Mouse (Mus musculus) adrenal gland, adult 18-20 months (tissue): ENCODE measurements around the gene Prl5a1. TPM values are rescaled to one million over a fixed set of nuclear protein-coding genes. Genes with fewer than 3 reads are reported as not detected.

ENCODE experiments used
- DNase-seq, 2 experiments: peaks; one replicate each; pipeline ENCODE4 v3.0.0; 2021 to 2022; ENCODE audit warnings: low spot score in 2 of 2
- long read RNA-seq, 2 experiments: library from polyadenylated mRNA; stranded (forward); transcript quantifications; one replicate each; pipeline ENCODE4 v2.0.0; 2021
- total RNA-seq, 2 experiments: library from RNA; stranded (reverse); gene quantifications; 1 replicate in 1 of 2; 2 replicates in 1 of 2; pipeline ENCODE4 v1.2.3; 2021

The Prl5a1 gene
- total RNA-seq = not detected
- long read RNA-seq, experiment 1 = 0 reads
- long read RNA-seq, experiment 2 = 0 reads

GRCm38 (mm10) chr13:28142184-28142583 is at the start of gene Prl5a1:
TSS of gene Prl5a1 (plus strand) at chr13:28142484.
- no peak for DNase-seq

GRCm38 (mm10) chr13:28096161-28096560 is 46.1 kb upstream of the Prl5a1 start:
- DNase-seq = no peak

GRCm38 (mm10) chr13:28108536-28108935 is 33.7 kb upstream of the Prl5a1 start:
- DNase-seq = no peak

GRCm38 (mm10) chr13:28132781-28133180 is 9.5 kb upstream of the Prl5a1 start:
- no peak for DNase-seq

DNA sequence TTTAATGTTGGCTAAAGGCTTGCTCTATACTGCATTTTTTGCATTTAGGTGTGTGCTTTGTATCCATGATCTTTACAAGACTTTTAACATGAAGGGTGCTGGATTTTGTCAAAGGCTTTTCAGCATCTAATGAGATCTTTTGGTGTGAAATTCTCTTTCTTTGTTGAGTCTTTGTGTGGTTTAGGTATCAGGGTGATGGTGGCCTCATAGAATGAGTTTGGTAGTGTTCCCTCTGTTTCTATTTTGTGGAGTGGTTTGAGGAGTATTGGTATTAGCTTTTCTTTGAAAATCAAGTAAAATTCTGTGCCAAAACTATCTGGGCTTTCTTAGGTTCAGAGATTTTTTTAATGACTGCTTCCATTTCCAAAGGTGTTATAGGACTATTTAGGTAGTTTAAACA is 6.5 kb upstream of the Prl5a1 start:
- DNase-seq = no peak

Other genes with a start within 250 kb of the Prl5a1 start
- gene Prl4a1, start 126.3 kb upstream of the Prl5a1 start, total RNA-seq = not detected
- gene Gm11361, start 115.0 kb downstream of the Prl5a1 start, total RNA-seq = 100 to 1,000 TPM in 1 of 2 experiments, 10 to 100 TPM in 1; 95.0 to 111 TPM